Mouse (Mus musculus): ENCODE measurements at regions not wholly inside any gene's neighbourhood (a gene's known extent, or its start where the extent isn't known, plus 50 kb on each side); places are given as distances from the start of the nearest gene placed in this dataset.

GRCm38 (mm10) chr1:41001154-41001949, 196.0 kb downstream of the Tmem182 start:
- intact Hi-C loops (cut with DNase I) = no loop called here
- DNase-seq = no peak
- peak; percentile 32; the same call in 1 of the 2 replicates for TF ChIP-seq CTCF (IDR thresholded peaks at IDR 0.05)
- Histone ChIP-seq H3K4me3 (no peak overlapping the region), H3K27ac (no peak overlapping the region)

GRCm38 (mm10) chr1:41002006-41002405, 196.6 kb downstream of the Tmem182 start:
- intact Hi-C loops (cut with DNase I) = no loop called here
- TF ChIP-seq CTCF (IDR thresholded peaks at IDR 0.05) = no peak
- no peak overlapping the region for H3K4me3 ChIP-seq
- DNase-seq = no peak
- no peak overlapping the region for H3K27ac ChIP-seq

DNA sequence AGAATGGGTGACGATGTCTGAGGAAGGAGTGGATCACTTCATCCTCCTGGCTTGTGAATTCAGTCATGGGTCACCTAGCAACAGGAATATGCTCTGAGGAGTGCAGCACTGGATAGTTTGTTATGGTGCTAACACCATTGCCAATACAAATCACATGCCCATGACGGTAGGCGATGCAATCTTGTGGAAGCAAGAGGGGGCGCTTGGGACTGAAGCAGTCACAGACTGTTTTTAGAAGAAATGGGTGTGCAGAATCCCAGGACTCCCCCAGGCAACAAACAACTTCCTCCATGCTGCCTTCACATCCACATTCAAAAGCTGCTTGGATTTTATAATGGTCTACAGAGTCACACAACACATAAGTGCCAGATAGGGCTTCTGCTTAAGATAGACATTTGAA, 221.5 kb downstream of the Tmem182 start:
- Histone ChIP-seq H3K4me3 (no peak overlapping the region), H3K27ac (no peak overlapping the region)
- DNase-seq = no peak
- intact Hi-C loops (cut with DNase I) = no loop called here
- TF ChIP-seq CTCF (IDR thresholded peaks at IDR 0.05) = no peak

DNA sequence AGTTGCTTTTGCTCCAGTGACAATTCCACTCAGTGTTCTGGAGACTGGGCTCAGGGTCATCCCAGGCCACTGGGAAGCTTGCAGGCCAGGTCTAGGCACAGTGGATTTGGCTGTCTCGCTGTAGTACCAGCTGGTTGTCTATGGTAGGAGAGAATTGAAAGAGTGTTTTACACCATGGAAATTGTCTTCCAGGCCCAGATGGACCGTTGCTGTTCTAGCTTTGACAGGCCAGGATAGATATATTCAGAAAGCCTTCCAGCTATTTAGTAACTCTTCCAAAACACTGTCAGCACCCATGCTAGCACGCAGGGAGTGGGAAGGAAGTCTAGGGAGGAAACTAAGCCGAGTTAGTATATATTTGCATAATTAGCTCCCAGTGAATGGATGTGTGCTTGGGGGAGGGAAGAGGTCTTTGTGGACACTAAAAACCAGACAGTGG, 222.2 kb downstream of the Tmem182 start:
- Histone ChIP-seq H3K4me3 (no peak overlapping the region), H3K27ac (no peak overlapping the region)
- intact Hi-C loops (cut with DNase I) = no loop called here
- TF ChIP-seq CTCF (IDR thresholded peaks at IDR 0.05) = no peak
- DNase-seq = no peak

DNA sequence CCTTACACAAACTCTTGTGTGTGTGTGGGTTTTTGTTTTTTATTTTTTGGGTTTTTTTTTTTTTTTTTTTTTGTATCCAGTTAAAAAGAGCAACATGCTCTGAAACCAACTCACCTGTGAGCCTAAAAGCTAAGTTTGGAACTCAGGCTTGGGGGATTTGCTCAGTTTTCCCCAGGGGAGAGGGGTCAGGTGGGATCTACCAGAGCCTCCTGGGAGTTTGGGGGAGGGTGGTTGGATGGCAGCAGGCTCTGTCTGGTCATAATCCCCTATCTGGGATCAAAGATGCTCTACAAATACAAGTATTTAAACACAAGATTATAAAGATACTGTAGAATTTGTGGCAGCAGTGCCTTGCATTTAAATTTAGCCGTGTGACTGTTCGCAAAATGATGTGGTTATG, 222.6 kb downstream of the Tmem182 start:
- no peak overlapping the region for H3K27ac ChIP-seq
- TF ChIP-seq CTCF (IDR thresholded peaks at IDR 0.05) = no peak
- intact Hi-C loops (cut with DNase I) = no loop called here
- H3K4me3 ChIP-seq = no peak overlapping the region
- DNase-seq = no peak

GRCm38 (mm10) chr1:41035085-41035880, 229.9 kb downstream of the Tmem182 start:
- H3K27ac ChIP-seq = no peak overlapping the region
- TF ChIP-seq CTCF (IDR thresholded peaks at IDR 0.05) = no peak
- intact Hi-C loops (cut with DNase I) = no loop called here
- no peak overlapping the region for H3K4me3 ChIP-seq
- no peak for DNase-seq

- intact Hi-C loops (cut with DNase I) = no loop called here
- no peak for TF ChIP-seq CTCF (IDR thresholded peaks at IDR 0.05)
- peak overlapping the region; percentile 28; the same call in 1 of the 2 replicates for H3K4me3 ChIP-seq
- H3K27ac ChIP-seq = no peak overlapping the region
- no peak for DNase-seq
Observed at GRCm38 (mm10) chr1:41036940-41037339, 231.5 kb downstream of the Tmem182 start.

GRCm38 (mm10) chr1:41054426-41054955, 249.1 kb downstream of the Tmem182 start:
- TF ChIP-seq CTCF (IDR thresholded peaks at IDR 0.05) = no peak
- DNase-seq = no peak
- intact Hi-C loops (cut with DNase I) = no loop called here
- Histone ChIP-seq H3K4me3 (no peak overlapping the region), H3K27ac (no peak overlapping the region)

DNA sequence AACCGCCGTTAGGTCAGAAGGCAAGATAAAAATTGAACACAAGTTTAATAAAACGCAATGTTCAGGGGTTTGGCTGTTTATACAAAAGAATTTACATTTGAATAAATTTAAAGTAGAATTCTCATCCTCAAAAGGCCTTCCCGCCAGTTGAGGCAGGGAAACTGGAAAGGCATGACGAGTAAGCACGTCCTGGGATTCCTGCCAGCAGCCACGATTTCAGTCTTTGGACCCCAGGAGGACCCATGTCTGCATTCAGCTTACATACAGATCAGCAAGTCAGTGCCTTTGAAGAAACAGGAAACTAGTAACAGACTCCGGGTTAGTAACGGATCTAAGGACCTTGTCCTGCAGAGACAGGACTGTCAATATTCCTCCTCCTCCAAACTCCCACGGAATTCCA, 250.4 kb downstream of the Tmem182 start:
- Histone ChIP-seq H3K27ac (no peak overlapping the region), H3K4me3 (no peak overlapping the region)
- TF ChIP-seq CTCF (IDR thresholded peaks at IDR 0.05) = no peak
- DNase-seq = no peak
- intact Hi-C loops (cut with DNase I) = no loop called here

- TF ChIP-seq CTCF (IDR thresholded peaks at IDR 0.05) = no peak
- Histone ChIP-seq H3K4me3 (no peak overlapping the region), H3K27ac (no peak overlapping the region)
- intact Hi-C loops (cut with DNase I) = no loop called here
- no peak for DNase-seq
Observed at GRCm38 (mm10) chr1:41065130-41065529, 259.7 kb downstream of the Tmem182 start.

- H3K4me3 ChIP-seq = no peak overlapping the region
Observed at GRCm38 (mm10) chr1:41104869-41105268, 299.5 kb downstream of the Tmem182 start.

DNA sequence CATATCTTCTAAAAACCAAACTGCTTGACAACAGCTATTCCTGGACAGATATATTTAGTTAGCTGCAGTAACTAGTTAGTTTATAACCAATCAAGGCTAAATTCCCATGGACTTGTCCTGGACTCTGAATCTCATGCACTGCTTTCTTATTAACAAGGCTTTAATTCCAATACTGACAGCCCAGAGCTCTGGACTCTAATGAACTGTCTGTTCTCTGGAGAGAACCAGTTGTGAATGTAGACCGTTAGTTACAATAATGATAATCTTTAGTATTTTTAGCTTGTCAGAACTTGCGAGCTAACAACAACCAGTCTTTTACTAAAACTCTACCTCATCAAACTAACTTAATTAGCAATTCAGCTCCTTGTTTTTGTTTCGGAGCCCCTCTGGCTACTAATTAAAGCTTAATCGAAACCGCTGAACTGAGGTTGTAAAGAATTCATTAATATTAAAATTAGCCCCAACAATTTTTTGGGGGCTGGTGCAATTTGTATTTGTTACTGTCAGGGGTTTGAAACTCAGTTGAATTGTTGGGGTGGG, 316.3 kb downstream of the Tmem182 start:
- no peak for DNase-seq
- Histone ChIP-seq H3K27ac (no peak overlapping the region), H3K4me3 (no peak overlapping the region)
- intact Hi-C loops (cut with DNase I) = no loop called here
- no peak for TF ChIP-seq CTCF (IDR thresholded peaks at IDR 0.05)

More at GRCm38 (mm10) chr1:41104869-41105268, 299.5 kb downstream of the Tmem182 start:
- DNase-seq = no peak
- no peak overlapping the region for H3K27ac ChIP-seq
- TF ChIP-seq CTCF (IDR thresholded peaks at IDR 0.05) = no peak
- intact Hi-C loops (cut with DNase I) = no loop called here

DNA sequence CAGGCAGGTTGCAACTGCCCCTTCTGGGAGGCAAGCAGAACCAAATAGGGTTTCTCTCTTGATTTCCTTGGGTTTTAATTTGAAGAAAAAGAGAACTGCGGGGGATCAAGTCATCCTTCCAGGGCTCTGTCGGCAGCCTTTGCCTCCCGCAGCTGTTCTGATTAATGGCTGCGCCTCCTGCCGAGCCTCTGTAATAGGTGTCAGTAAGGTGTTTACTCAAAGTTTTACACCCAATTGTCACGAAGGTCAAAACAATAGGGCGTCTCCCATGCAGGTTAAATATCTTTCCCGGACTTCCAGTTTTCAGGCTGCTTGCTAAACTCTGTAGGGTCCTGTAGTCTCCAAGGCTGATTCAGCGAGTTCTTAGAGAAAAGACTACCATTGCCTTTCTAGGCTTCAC, 326.0 kb downstream of the Tmem182 start:
- intact Hi-C loops (cut with DNase I) = no loop called here

More for the DNA sequence above, 326.0 kb downstream of the Tmem182 start:
- Histone ChIP-seq H3K27ac (no peak overlapping the region), H3K4me3 (no peak overlapping the region)
- DNase-seq = no peak
- TF ChIP-seq CTCF (IDR thresholded peaks at IDR 0.05) = no peak
